ENCODE assay signal across 25 mouse cellular contexts in genomic region chr9:104467238-104467637, GRCm38 (mm10).
A peak's percentile ranks its signal among the peaks of the same experiment; 100 is the strongest.
DNase-seq lines count a peak whose midpoint lies in the region; ATAC-seq and TF ChIP-seq lines count a peak whose summit lies in the region.
"Had no signal": no experiment of that assay in that cellular context is flagged by ENCODE, and none has a peak within 500 bp of the region (broad histone marks: within the 10 kb centered on the region; RNA-seq: fewer than 3 reads in every experiment).

No protein-coding gene starts in this region.

- H3K36me3 ChIP-seq in lung, embryonic 16.5 days (ENCODE audit: control insufficient read depth, insufficient read depth, low read length), result no peaks in the 10 kb centered on the region
- H3K36me3 ChIP-seq in kidney, embryonic 16.5 days (ENCODE audit: insufficient read depth, low read length), result no peaks in the 10 kb centered on the region
- H3K36me3 ChIP-seq: embryonic facial prominence, embryonic 12.5 days; embryonic facial prominence, embryonic 15.5 days; G1E; heart, embryonic 12.5 days; heart, embryonic 15.5 days had no signal

- 38% methylated on average over 1 of the region's 1 CpGs for WGBS in lung, adult 2 months
- 31% methylated on average over 1 of the region's 1 CpGs for WGBS in lung, embryonic 16.5 days
- WGBS in kidney, embryonic 16.5 days, result 79% methylated on average over 1 of the region's 1 CpGs

- H3K9me3 ChIP-seq in lung, embryonic 16.5 days (ENCODE audit: control insufficient read depth, low read length), result no peaks in the 10 kb centered on the region
- H3K9me3 ChIP-seq in kidney, embryonic 16.5 days (ENCODE audit: low read length), result no peaks in the 10 kb centered on the region
- H3K9me3 ChIP-seq: embryonic facial prominence, embryonic 12.5 days; embryonic facial prominence, embryonic 15.5 days; heart, embryonic 12.5 days; heart, embryonic 15.5 days had no signal

- no peaks in the 10 kb centered on the region for H3K27me3 ChIP-seq in lung, embryonic 16.5 days (ENCODE audit: control insufficient read depth, insufficient read depth, low read depth, low read length)
- H3K27me3 ChIP-seq in kidney, embryonic 16.5 days (ENCODE audit: insufficient read depth, low read length), result no peaks in the 10 kb centered on the region
- H3K27me3 ChIP-seq: embryonic facial prominence, embryonic 12.5 days; embryonic facial prominence, embryonic 15.5 days; heart, embryonic 12.5 days; heart, embryonic 15.5 days; Patski had no signal

- TF ChIP-seq POLR2A in lung, adult 2 months (IDR thresholded peaks at IDR 0.05; ENCODE audit: borderline replicate concordance, extremely low read depth, low read depth, low read length), result no peak

- TF ChIP-seq CTCF in lung, adult 2 months (IDR thresholded peaks at IDR 0.05; ENCODE audit: insufficient read depth, low read length), result no peak
- no peak for TF ChIP-seq CTCF in left cerebral cortex, adult 2 months (IDR thresholded peaks at IDR 0.05)

- intact Hi-C loops in left cerebral cortex, adult 2 months (cut with DNase I), result no loop called here

- no peak overlapping the region for H3K4me3 ChIP-seq in lung, adult 2 months (replicated peaks; ENCODE audit: extremely low read depth, low read depth, low read length)
- H3K4me3 ChIP-seq in lung, embryonic 16.5 days (ENCODE audit: low read length), result no peak overlapping the region
- H3K4me3 ChIP-seq in left cerebral cortex, adult 2 months, result no peak overlapping the region
- no peak overlapping the region for H3K4me3 ChIP-seq in kidney, embryonic 16.5 days (ENCODE audit: low read length)
- H3K4me3 ChIP-seq: embryonic facial prominence, embryonic 12.5 days; embryonic facial prominence, embryonic 15.5 days; heart, embryonic 12.5 days; heart, embryonic 15.5 days had no signal

- peak; percentile 43 for DNase-seq in lung, adult 2 months
- DNase-seq in lung, postnatal 14 days, result peak; percentile 44
- DNase-seq in lung, postnatal 4 days, result peak; percentile 10 to 54
- DNase-seq in frontal cortex, postnatal 36 days (ENCODE audit: low spot score in 2 of 2), result no peak
- DNase-seq in left cerebral cortex, adult 2 months (ENCODE audit: extremely low spot score in 1 of 2, low spot score in 2 of 2), result no peak
- DNase-seq: adrenal gland, postnatal 14 days; B cell, adult 2 months; cerebellum, adult 11 months; cerebellum, adult 2 months; cerebellum, adult 9-11 months; cerebellum, postnatal 25 days; forebrain, postnatal 0 days; gastrocnemius, postnatal 25 days; heart, postnatal 10 days; heart, postnatal 36 days had no signal

- no peak overlapping the region for H3K9ac ChIP-seq in lung, embryonic 16.5 days (ENCODE audit: low read length)
- H3K9ac ChIP-seq in kidney, embryonic 16.5 days (replicated peaks; ENCODE audit: low read length), result no peak overlapping the region
- H3K9ac ChIP-seq: embryonic facial prominence, embryonic 12.5 days; embryonic facial prominence, embryonic 15.5 days; forebrain, postnatal 0 days; heart, embryonic 12.5 days; heart, embryonic 15.5 days; hindbrain, embryonic 14.5 days had no signal

- H3K4me1 ChIP-seq in lung, adult 2 months (ENCODE audit: control insufficient read depth, insufficient read depth, low read length), result peaks cover 2% of the 10 kb centered on the region; the same call in 1 of the 2 replicates
- no peaks in the 10 kb centered on the region for H3K4me1 ChIP-seq in lung, embryonic 16.5 days (replicated peaks; ENCODE audit: control insufficient read depth, insufficient read depth, low read length)
- no peaks in the 10 kb centered on the region for H3K4me1 ChIP-seq in kidney, embryonic 16.5 days (ENCODE audit: insufficient read depth, low read length)
- H3K4me1 ChIP-seq: embryonic facial prominence, embryonic 12.5 days; embryonic facial prominence, embryonic 15.5 days; heart, embryonic 12.5 days; heart, embryonic 15.5 days had no signal

- ATAC-seq in lung, embryonic 16.5 days (ENCODE audit: low read depth), result peak; percentile 69; the same call in 1 of the 2 replicates
- no peak for ATAC-seq in kidney, embryonic 16.5 days (ENCODE audit: low FRiP score, low TSS enrichment)
- ATAC-seq: forebrain, embryonic 14.5 days; forebrain, postnatal 0 days; Patski had no signal

- no peak overlapping the region for H3K27ac ChIP-seq in lung, embryonic 16.5 days (ENCODE audit: low read length)
- H3K27ac ChIP-seq in left cerebral cortex, adult 2 months, result no peak overlapping the region
- no peak overlapping the region for H3K27ac ChIP-seq in kidney, embryonic 16.5 days (ENCODE audit: low read length)
- H3K27ac ChIP-seq: embryonic facial prominence, embryonic 12.5 days; embryonic facial prominence, embryonic 15.5 days; heart, embryonic 15.5 days; hindbrain, embryonic 14.5 days had no signal

- no peak overlapping the region for H3K4me2 ChIP-seq in lung, embryonic 16.5 days (ENCODE audit: low read depth, low read length)
- H3K4me2 ChIP-seq in kidney, embryonic 16.5 days (replicated peaks; ENCODE audit: low read depth, low read length), result no peak overlapping the region
- H3K4me2 ChIP-seq: embryonic facial prominence, embryonic 12.5 days; embryonic facial prominence, embryonic 15.5 days; heart, embryonic 12.5 days; heart, embryonic 15.5 days; hindbrain, embryonic 14.5 days had no signal

Comparison
In these comparisons a context has a peak if more than half of its experiments do, and no peak if none do; other contexts are left out.
1. DNase-seq: peak in lung, adult 2 months (single experiment), lung, postnatal 14 days (single experiment) and lung, postnatal 4 days (2 of 2); none in frontal cortex, postnatal 36 days (0 of 2) and left cerebral cortex, adult 2 months (0 of 2).